Mouse (Mus musculus) layer of hippocampus, postnatal 10 days (tissue): ENCODE data around the gene E2f8. TPM values are rescaled to one million over a fixed set of nuclear protein-coding genes. Genes with fewer than 3 reads are reported as not detected.

Experiments used
- DNase-seq, 2 experiments: peaks; one replicate each; pipeline ENCODE4 v3.0.0; 2021; ENCODE audit warnings: low spot score in 2 of 2
- total RNA-seq, 2 experiments: library from RNA; stranded (reverse); gene quantifications; 2 replicates each; pipeline ENCODE4 v1.2.3; 2021

E2f8 gene
- total RNA-seq, 2 experiments from 2014 or later, result 1.3 to 2.4 TPM

- no peak for DNase-seq
Observed at GRCm38 (mm10) chr7:48893093-48893492, 11.7 kb upstream of the E2f8 start.

DNA sequence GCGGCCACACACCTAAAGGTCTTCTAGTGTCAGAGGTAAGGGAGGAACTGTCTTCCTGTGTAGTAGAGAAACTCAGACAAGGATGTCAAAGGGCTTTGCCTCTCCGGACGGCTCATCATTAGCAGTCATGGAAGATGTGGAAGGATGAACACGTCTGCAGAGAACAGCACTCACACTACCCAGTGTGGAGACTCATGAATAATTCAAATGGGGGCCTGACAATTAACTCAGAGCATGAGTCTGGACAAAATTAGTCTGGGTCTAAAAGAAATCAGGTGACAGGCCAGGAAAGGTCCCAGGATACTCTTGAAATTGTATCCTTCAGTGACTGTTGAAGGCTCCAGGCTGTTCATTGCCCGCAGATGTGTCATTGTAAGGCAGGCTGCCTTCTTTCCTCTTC is 9.6 kb upstream of the E2f8 start:
- no peak for DNase-seq

DNA sequence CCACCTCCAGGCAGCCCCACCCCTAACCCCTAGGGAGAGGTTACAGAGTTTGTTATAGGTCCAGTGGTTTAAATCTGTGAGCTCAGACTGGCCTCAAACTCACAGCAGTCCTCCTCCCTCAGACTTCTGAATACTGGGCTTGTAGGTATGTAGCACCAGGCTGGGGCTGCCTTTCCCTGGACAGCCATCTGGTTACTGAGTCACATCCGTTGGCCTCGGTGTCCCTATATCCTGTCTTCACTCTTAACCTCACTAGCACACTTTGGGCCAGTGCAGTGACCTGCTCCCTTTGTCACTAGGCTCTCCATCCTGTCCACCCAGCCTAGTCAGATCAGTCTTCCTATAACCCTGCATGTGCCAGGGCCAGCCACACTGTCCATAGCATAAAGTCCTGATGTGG is 7.4 kb upstream of the E2f8 start:
- no peak for DNase-seq

DNA sequence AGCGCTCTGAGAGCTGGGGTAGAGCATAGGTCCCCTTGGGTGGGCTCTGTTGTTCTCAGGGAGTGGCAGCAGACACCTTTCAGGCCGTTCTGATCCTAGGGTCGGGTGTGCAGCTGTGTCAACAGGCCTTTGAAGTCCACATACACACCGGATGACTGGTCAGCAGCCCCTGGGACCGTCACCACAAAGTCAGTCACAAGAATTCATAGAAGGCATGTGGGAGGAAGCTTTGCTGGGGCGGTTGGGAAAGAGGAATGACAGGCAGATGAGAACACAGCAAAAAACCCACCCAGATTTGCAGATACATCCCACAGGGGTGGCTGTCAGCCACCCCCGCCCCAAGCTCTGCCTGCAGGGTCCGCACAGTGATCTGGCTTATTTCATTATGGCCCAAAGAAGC is 6.6 kb upstream of the E2f8 start:
- DNase-seq, result no peak

- no peak for DNase-seq
Observed at GRCm38 (mm10) chr7:48884266-48884611, 2.8 kb upstream of the E2f8 start.

DNA sequence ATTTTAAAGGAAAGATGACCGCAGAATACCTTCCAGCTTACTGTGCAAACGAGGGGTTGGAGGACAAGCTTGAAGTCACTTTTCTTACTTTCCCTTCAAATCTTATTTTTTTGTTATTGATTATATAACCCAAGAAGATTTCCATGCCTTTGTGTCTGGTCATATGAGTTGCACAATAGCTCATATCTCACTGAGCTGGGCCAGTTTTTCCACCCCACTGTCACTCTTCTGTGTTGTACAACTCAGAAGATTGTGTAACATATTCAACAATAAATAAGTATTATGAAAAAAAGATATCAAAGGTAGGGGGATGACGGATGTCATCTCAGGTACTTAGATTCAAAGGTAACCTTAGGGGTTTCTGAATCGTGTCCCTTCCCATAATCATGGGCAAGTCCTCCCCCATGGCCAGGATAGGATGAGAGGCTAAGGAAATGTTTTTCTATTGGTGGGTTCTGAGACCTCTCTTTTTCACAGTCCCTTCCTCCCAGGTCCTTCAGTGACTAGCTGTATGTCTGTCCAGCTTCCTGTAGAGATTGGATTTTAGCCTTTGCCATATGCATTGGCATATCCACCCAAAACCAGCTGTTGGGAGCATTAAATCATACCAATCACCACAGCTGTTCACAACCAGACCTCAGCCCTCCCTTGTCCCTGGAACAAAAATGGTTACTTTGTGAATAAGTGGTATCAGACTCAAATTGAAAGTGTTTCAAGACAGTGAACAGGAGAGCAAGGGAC is 2.3 kb upstream of the E2f8 start:
- no peak for DNase-seq

DNA sequence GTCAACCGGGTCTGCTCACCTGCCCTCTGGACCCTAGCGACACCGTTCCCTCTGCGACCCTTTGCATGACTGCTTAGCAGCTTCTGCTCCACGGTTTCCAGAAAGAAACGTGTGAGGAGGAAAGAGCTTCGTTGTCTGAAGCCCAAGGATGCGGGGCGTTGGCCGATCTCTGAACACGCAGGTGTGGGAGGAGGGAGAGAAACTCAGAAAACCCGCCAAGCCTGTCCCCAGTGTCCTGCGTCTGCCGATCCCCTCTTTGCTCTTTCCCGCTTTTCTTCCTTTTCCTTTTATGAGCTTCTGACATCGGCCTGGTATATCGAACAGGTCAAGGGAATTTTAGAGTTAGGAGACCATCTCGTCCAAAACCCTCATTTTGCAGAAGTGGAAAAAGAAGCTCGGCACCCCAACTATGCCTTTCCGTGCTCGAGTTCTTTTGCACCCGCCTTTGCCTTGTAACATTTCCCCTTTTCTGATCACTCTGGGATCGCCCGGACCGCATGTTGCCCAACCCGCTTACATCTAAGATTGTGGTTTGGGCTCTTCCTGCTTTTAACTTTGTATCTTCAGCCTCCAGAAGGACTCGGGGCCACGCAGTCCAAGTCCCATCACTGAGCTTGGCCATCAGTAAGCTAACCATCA is 694 bp upstream of the E2f8 start:
- no peak for DNase-seq

DNA sequence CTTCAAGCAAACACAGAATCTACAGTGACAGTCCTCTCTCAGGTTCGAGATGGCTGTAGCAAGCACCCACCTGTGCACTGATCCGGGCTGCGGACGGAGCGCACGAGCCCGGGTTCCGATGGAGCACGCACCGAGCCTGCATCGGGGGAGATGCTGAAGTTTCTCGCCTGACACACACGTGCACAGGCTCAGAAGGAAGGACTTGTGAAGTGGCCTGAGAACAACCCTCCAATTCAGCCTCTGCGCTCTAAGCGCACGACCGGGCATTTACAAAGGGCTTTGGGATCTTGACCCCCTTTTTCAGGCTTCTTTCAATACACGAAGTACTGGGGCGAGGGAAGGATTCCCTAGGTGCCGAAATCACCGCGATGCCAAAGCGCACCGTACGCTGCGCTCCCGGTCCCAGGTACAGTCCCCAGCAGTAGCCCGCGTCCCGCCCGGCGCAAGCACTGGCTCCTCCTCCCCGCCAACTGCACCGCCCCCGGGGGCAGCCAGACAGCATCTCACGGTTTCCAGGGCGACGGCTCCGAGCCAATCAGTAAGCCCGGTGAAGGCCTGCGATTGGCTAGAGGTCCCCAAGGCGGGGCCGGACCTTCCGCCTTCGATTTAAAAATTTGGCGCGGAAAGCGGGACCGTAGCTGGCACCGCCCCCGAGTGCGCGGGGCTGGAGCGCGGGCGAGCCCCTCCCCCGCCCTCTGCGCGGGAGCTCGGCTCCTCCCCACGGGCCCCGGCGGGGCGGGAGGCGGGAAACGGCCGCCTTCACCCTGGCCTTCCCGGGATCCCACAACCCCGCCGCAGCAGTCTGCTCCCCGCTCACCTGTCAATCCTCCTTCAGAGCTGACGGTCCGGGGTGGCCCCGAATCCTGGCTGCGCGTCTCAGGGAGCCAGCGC is 560 bp downstream of the E2f8 start:
- DNase-seq, result peak; percentile 96 to 97

DNA sequence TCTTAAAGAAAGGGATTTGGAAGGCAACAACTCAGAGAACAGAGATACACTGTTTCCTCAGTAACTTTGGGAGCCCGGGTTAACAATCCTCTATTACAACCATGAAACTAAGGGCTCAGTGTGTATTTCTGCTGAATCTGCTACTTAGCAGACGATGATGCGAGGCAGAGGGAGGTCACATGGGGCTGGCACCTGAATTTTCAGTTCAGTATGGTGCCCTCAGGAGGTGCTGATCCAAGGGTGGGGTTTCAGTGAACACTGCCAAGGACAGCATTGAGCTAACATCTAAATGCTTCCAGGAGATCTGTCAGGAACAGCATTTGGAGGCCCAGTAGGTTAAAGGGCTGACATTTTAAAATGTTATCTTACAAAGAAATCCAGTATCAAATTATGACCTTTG is 1.8 kb downstream of the E2f8 start:
- DNase-seq, result no peak

DNA sequence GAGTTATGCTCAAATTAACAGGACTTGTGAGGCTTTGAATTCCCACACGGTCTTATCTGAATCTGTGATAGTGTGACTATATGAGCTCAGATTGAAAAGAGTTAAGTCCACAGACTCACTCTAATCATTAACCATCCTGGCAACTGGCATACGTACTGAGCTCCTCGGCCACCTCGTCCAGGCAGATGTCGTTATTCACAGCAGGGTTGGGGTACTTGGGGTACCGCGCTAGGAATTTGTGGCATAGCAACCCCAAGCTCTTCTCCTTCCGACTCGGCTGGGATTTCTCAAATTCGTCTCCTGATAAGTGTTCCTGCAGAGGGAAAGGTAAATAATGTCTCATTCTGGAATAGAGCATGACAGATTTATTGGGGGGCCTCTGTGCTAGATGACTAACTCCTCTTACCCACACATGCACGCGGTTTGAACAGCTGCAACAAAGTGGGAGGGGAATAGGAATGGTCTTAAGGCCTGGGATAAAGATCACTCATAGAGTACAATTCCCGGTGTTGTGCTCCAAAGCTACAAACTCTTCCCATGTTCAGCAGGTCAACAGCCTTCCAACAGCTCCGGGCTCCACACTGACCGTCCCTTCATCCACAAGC is 3.5 kb downstream of the E2f8 start:
- DNase-seq, result no peak

DNA sequence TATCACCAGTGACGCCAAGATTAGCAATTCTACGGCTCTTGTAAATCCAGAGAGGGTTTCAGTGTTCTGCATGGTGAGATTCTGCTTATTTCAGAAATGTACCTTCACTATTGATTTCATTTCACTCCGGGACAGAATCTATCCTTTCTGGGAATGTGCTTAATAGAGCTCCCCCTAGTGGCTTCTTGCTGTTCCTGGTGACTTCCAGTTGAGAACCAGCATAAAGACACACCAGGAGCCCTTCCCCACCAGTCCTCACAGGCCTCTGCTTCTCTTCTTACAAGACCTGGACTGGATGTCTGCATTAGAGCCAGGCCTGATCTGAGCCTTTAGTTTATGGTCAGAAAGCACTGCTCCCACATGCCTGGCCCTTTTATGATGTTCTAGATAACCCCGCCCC is 4.9 kb downstream of the E2f8 start:
- peak; percentile 49 to 62 for DNase-seq

- DNase-seq, result no peak
Observed at GRCm38 (mm10) chr7:48875096-48875495, 6.3 kb downstream of the E2f8 start.

DNA sequence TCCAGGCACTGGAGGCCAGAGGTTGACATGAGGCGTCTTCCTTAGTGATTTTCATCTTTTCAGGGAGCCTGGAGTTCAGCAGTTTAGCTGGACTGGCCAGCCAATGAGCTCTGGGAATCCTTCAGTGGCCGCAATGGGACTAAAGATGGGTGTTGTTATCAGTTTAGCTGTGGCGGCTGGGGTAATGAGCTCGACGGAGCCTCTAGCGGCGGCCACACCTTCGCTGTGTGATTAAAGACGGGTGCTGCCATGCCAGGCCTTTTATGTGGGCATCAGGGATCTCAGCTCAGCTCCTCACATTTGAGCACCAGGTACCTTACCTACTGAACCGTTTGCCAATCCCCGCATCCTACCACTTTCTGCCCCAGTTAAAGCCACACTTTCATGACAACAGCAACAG is 10.1 kb downstream of the E2f8 start:
- DNase-seq, result no peak

GRCm38 (mm10) chr7:48870579-48871180 is 10.7 kb downstream of the E2f8 start:
- DNase-seq, result no peak

- DNase-seq, result no peak
Observed at GRCm38 (mm10) chr7:48870144-48870543, 11.3 kb downstream of the E2f8 start.

DNA sequence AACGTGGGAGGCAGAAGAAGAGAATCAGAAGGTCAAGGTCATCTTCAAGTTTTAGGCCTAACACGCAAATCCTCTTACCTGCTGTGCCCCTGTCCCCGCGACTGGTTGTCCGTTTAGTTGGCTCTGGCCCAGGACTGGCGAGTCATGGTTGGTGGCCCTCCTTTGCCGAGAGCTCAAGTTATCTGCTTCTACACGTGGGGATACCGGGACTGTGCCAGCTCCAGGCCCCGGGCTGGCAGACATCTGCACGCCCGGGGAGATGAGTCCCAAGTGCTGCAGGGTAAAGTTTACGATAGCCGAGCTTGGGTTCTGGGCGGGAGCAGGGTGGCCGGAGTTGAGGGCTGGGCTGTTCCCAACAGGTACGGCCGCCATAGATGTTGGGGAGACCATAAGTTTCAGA is 13.8 kb downstream of the E2f8 start:
- no peak for DNase-seq

DNA sequence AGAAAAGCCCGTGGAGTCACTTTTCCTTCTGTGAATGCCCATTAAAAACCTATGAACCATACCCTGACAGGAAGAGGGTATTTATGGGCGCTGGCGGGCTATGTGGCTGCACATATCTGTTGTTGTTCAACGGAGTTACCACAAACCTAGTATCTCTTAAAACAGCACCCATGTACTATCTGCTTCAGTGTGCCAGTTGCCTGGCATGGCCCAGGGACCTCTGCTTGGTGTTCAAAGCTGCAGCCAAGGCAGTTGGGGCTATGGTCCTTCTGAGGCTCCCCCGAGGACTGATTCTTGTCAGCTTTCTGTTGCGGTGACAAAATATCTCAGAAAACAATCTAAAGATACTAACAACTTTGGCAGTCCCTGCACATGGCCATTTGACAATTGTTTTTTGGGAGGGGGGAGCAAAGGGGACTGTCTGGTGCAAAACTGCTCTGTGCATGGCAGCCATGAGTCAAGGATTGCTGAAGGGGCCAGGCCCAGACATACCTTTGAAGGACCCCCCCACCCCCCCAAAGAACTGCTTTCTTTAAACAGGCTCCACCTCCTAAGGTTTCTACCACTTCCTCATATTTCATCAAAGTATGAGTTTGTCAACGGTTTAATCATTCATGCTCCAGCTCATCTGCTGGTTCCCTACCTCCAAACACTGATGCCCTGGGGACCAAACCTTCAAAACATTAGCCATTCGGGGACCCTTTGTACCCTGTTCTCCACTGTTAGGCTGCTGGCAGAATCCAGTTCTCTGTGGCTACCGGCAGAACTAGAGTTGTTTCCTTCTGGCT is 16.5 kb downstream of the E2f8 start:
- DNase-seq, result no peak

DNA sequence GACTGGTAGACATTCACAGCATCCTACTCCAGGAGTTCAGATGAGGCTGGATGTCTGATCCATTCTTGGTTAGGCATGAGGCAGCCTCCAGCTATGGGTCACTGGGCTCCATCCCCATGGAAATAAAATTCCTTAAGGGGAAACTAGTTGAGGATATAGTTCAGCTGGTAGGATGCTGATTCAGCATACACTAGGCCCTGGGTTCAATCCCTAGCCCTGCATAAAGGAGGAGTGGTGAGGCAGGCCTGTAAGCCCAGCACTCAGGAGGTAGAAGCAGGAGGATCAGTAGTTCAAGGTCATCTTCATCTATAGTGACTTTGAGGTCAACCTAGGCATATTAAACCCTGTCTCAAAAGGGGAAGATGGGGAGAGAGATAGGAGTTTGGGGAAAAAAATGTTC is 17.2 kb downstream of the E2f8 start:
- no peak for DNase-seq

- DNase-seq, result no peak
Observed at GRCm38 (mm10) chr7:48861796-48862195, 19.6 kb downstream of the E2f8 start.

DNA sequence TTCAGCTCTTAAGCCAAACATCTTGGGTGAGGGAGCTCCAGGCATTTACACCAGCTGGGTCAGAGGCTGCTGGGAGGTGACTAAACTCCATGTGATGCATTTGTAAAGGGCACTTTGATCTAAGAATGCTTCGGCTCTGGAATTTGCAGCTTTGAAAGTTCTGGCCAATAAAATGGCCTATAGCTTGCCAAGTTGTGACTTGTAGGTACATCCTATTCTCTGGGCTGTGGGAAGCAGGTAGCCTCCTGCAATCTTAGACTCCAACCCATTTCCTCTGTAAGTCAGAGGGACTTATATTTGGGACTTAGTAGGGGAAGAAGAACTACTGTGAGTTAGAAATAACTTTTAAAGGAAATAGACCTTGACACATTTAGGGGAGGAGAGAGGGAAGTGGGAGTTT is 20.4 kb downstream of the E2f8 start:
- no peak for DNase-seq

GRCm38 (mm10) chr7:48859362-48859761 is 22.0 kb downstream of the E2f8 start:
- no peak for DNase-seq
